Mouse (Mus musculus): Measurements from ENCODE around the gene Apol8.

Apol8 gene

GRCm38 (mm10) chr15:77785807-77786206 lies 29.0 kb upstream of the Apol8 start:
- DNase-seq (ENCODE audit: low spot score): no peak

- DNase-seq (ENCODE audit: low spot score): peak; percentile 75
These were observed 27.4 kb upstream of the Apol8 start for GRCm38 (mm10) chr15:77784039-77784824.

GRCm38 (mm10) chr15:77782449-77783014 lies 25.7 kb upstream of the Apol8 start:
- no peak for DNase-seq (ENCODE audit: low spot score)

- peak; percentile 81 for DNase-seq (ENCODE audit: low spot score)
These were observed 18.6 kb upstream of the Apol8 start for GRCm38 (mm10) chr15:77775186-77775963.

GRCm38 (mm10) chr15:77774303-77774702 lies 17.5 kb upstream of the Apol8 start:
- no peak for DNase-seq (ENCODE audit: low spot score)

GRCm38 (mm10) chr15:77773099-77773915 lies 16.5 kb upstream of the Apol8 start:
- no peak for DNase-seq (ENCODE audit: low spot score)

GRCm38 (mm10) chr15:77770942-77771341 lies 14.1 kb upstream of the Apol8 start:
- DNase-seq (ENCODE audit: low spot score): peak; percentile 51

GRCm38 (mm10) chr15:77770341-77770740 lies 13.5 kb upstream of the Apol8 start:
- DNase-seq (ENCODE audit: low spot score): no peak

- no peak for DNase-seq (ENCODE audit: low spot score)
These were observed 10.2 kb upstream of the Apol8 start for GRCm38 (mm10) chr15:77766981-77767380.

- DNase-seq (ENCODE audit: low spot score): no peak
These were observed 8.8 kb upstream of the Apol8 start for GRCm38 (mm10) chr15:77765484-77766093.

- DNase-seq (ENCODE audit: low spot score): no peak
These were observed 7.7 kb upstream of the Apol8 start for GRCm38 (mm10) chr15:77764391-77765006.

- no peak for DNase-seq (ENCODE audit: low spot score)
These were observed 6.9 kb upstream of the Apol8 start for GRCm38 (mm10) chr15:77763702-77764101.

GRCm38 (mm10) chr15:77763050-77763449 lies 6.2 kb upstream of the Apol8 start:
- DNase-seq (ENCODE audit: low spot score): no peak

GRCm38 (mm10) chr15:77761561-77762380 lies 5.0 kb upstream of the Apol8 start:
- DNase-seq (ENCODE audit: low spot score): no peak

GRCm38 (mm10) chr15:77761083-77761482 lies 4.3 kb upstream of the Apol8 start:
- DNase-seq (ENCODE audit: low spot score): peak; percentile 7

- DNase-seq (ENCODE audit: low spot score): no peak
These were observed 3.2 kb upstream of the Apol8 start for GRCm38 (mm10) chr15:77760037-77760436.

- no peak for DNase-seq (ENCODE audit: low spot score)
These were observed 903 bp upstream of the Apol8 start for GRCm38 (mm10) chr15:77757586-77758226.

GRCm38 (mm10) chr15:77756081-77756480 lies 722 bp downstream of the Apol8 start:
- DNase-seq (ENCODE audit: low spot score): no peak

- DNase-seq (ENCODE audit: low spot score): no peak
These were observed 1.7 kb downstream of the Apol8 start for GRCm38 (mm10) chr15:77755132-77755531.

- no peak for DNase-seq (ENCODE audit: low spot score)
These were observed 4.4 kb downstream of the Apol8 start for GRCm38 (mm10) chr15:77752443-77752842.
